Mouse (Mus musculus): ENCODE results near the gene Tom1l2.

GRCm38 (mm10) chr11:60374481-60374880 lies 21.8 kb upstream of the Tom1l2 start:
- TF ChIP-seq EP300 (IDR thresholded peaks at IDR 0.05; ENCODE audit: low read depth) (no peak), CTCF (IDR thresholded peaks at IDR 0.05; ENCODE audit: low read depth) (no peak)
